Mouse (Mus musculus) limb, embryonic 12.5 days (tissue): ENCODE measurements at regions not wholly inside any gene's neighbourhood (a gene's known extent, or its start where the extent isn't known, plus 50 kb on each side); places are given as distances from the start of the nearest gene placed in this dataset.

Experiments used
- ATAC-seq: fragments of 200-750 bp; cut with Nextera tagmentation; 2 replicates; pipeline ENCODE4 v1.8.0; 2017; ENCODE audit warnings: low read depth, moderate TSS enrichment; ENCODE audit not compliant: insufficient number of reproducible peaks, insufficient read depth, low FRiP score, low TSS enrichment
- H3K27ac ChIP-seq: fragments of 300-500 bp; sonication (generic); 2 replicates; pipeline ENCODE4 v1.5.1; 2016; ENCODE audit warnings: mild to moderate bottlenecking, moderate library complexity
- H3K27me3 ChIP-seq: fragments of 300-500 bp; sonication (generic); 2 replicates; pipeline ENCODE4 v1.6.1; 2016; ENCODE audit warnings: mild to moderate bottlenecking, moderate library complexity
- H3K36me3 ChIP-seq: fragments of 300-500 bp; sonication (generic); 2 replicates; pipeline ENCODE4 v1.6.1; 2016; ENCODE audit warnings: mild to moderate bottlenecking, moderate library complexity
- H3K4me1 ChIP-seq: fragments of 300-500 bp; sonication (generic); replicated peaks from 2 replicates; pipeline ENCODE4 v1.6.1; 2016
- H3K4me2 ChIP-seq: fragments of 300-500 bp; sonication (generic); 2 replicates; pipeline ENCODE4 v1.6.1; 2016; ENCODE audit warnings: mild to moderate bottlenecking, moderate library complexity
- H3K4me3 ChIP-seq: fragments of 300-500 bp; sonication (generic); replicated peaks from 2 replicates; pipeline ENCODE4 v1.5.1; 2016; ENCODE audit warnings: mild to moderate bottlenecking
- H3K9ac ChIP-seq: fragments of 300-500 bp; sonication (generic); replicated peaks from 2 replicates; pipeline ENCODE4 v1.6.1; 2016; ENCODE audit warnings: mild to moderate bottlenecking, moderate library complexity
- H3K9me3 ChIP-seq: fragments of 300-500 bp; sonication (generic); 2 replicates; pipeline ENCODE4 v1.6.1; 2016; ENCODE audit warnings: mild to moderate bottlenecking, moderate library complexity
- WGBS: fragments of 180-500 bp; shearing (Covaris S2); methylation state at CpG from one replicate; pipeline ENCODE4 v1.1.7; 2016; 5-methylcytosine and 5-hydroxymethylcytosine counted together

DNA sequence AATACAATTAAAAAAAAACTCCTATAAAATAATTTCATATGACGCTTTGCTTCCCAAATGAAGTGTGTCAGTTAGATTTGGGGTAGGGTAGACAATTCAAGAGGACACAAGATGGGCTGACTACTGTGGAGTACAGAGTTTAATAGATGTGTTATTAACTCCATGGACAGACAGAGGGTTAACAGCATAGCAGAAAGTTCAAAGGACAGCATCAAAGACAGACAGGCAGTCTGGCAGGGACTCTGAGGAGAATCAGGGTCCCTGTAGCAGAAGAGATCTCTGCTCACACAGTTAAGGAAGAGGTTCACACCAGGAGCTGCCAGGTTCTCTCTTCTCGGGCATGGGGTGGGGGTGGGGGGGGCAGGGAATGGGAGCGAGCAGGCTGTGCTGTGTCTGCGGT, 51.6 kb upstream of the Hs6st1 start:
- Histone ChIP-seq H3K9ac (no peak overlapping the region), H3K4me3 (no peak overlapping the region), H3K27me3 (no peaks in the 10 kb centered on the region), H3K9me3 (no peaks in the 10 kb centered on the region), H3K4me2 (peak overlapping the region; percentile 36; the same call in 1 of the 2 replicates), H3K4me1 (peaks cover 30% of the 10 kb centered on the region), H3K36me3 (no peaks in the 10 kb centered on the region), H3K27ac (peak overlapping the region; percentile 81)
- no peak; the same call in 1 of the 2 replicates for ATAC-seq
- WGBS: 46% methylated on average over 4 of the region's 4 CpGs

DNA sequence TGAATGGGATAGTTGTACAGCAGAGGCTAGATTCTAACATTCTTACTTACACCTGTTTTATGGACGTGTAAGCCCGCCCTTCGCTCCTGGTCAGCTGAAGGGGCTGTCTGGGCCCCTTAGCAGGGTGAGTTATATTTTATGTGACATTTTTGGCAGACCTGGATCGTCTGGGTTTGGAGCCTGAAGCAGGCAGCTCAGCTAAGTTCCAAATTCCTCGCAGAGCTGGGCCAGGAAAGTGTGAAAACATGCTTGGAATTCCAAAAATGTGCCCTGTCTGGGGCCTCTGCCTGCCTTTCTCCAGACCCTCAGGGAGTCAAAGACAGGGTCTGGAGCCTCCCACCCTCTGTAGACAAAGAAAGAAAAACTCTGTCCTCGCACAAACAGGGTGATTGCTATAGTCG, 51.1 kb upstream of the Hs6st1 start:
- H3K4me1 ChIP-seq: peaks cover 30% of the 10 kb centered on the region
- peak overlapping the region; percentile 36; the same call in 1 of the 2 replicates for H3K4me2 ChIP-seq
- 3% methylated on average over 7 of the region's 7 CpGs for WGBS
- no peak overlapping the region for H3K4me3 ChIP-seq
- peak overlapping the region; percentile 81 for H3K27ac ChIP-seq
- H3K27me3 ChIP-seq: no peaks in the 10 kb centered on the region
- no peak overlapping the region for H3K9ac ChIP-seq
- ATAC-seq: peak; percentile 82
- H3K36me3 ChIP-seq: no peaks in the 10 kb centered on the region
- no peaks in the 10 kb centered on the region for H3K9me3 ChIP-seq

DNA sequence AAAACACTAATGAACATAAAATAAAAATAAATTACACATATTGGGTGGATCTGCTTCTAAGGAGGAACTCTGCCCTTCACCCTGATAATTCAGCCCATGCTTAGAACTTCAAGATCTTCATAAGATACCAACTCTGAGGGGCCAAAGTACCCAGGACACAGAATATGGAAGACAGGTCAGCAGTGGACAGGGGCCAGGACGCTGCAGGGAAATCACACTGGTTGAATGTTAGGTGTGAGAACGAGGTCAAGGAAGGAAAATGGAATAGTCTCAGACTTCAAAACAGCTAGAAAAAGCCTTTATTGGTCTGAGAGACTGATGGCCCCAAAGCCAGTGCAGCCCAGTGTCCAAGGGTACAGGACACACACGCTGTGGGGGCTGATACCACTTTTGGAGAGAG, 50.5 kb upstream of the Hs6st1 start:
- Histone ChIP-seq H3K9ac (no peak overlapping the region), H3K27ac (peak overlapping the region; percentile 81), H3K27me3 (no peaks in the 10 kb centered on the region), H3K4me2 (peak overlapping the region; percentile 36; the same call in 1 of the 2 replicates), H3K4me3 (no peak overlapping the region), H3K4me1 (peaks cover 30% of the 10 kb centered on the region), H3K9me3 (0 out of 2 replicates have a peak, but pooled peaks cover 3% of the 10 kb centered on the region), H3K36me3 (no peaks in the 10 kb centered on the region)
- no peak for ATAC-seq
- 34% methylated on average over 3 of the region's 3 CpGs for WGBS
